Mouse (Mus musculus): ENCODE measurements around the gene Omd.

The Omd gene

DNA sequence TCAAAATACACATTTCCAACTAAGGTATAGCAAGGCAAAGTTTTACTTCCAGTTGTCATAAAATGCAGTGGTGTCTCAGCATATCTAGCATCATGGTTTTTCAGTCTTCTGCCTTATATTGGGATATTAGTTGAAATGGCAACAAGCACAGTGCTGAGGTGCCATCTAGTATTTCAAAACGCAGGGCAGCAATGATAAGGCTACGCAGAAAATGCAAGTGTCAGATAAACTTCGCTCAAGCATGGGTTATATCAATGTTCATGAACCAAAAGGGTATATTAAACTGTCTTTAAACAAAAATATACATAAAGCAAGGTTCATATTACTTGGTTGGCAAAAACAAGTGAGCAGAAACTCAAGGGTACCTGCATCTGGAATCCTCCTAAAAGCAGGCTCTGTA is 34.8 kb downstream of the Omd start:
- DNase-seq: no peak

DNA sequence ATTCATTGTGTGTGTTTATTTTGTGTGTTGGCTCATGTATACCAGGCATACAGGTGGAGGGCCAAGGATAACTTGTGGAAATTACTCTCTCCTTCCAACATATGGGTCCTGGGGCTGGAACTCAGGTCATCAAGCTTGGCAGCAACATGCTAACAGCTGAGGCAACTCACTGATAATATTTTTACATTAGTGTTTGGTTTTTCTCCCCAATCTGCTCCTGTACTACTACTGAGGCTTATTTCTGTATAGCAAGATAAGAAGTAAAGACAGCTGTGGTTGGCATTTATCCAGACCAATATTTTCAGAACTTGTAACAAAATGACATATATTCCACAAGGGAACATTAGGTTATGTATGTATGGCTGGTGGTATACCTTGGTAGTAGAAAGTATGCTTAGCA is 36.1 kb downstream of the Omd start:
- no peak for DNase-seq

DNA sequence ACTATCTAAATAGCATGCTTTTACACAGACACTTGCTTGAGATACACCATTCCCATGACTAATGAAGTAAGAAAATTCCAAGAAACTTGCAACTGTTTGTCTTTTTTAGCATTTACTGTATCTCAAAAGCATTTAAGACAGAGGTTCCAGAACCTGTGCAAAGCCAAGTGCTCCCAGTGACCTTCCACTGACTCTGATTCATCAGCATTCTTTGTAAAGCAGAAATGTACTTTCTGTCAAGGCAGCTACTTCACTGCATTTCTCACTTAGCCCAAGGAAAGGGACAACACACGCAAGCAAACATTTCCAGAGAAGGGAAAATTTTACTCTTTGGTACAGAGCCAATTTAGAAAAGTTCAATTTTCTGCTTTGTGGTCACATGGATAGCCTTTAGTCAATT is 41.0 kb downstream of the Omd start:
- DNase-seq: no peak

DNA sequence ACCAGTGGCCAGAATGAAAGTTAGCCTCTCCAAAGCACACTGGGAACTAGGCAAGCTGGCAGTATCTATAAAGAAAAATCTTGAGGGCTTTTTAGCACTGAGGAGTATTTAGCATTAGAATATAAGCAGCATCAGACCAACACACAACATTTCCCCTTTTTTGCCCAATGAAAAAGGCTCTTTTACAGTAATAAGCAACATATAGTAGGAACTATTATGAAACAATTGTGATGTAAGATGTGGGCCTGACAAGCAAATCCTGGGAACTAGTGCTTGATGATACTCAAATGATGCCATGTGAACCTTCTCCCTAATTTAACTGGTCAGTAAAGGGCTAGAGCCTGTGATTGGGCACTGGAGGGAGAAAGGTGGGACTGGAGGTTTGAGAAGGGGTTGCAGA is 45.9 kb downstream of the Omd start:
- no peak for DNase-seq

DNA sequence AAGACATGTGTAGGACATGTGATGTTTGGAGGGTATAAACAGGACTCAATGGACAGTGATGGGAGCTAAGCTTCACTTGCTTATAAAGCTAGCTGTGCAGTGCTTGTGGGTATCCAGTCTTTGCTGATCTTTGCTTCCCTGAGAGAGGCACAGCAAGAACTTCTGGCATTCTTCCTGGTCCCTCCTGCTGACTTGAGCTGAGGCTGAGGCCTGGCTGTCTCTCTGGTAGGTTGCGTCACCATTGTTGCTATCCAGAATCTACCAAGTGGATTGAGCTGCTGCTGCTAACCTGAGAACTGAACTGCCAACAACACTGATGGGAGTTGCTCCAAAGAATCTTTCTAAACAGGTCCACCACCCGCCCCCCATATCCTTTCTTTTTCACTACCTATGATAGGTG is 46.8 kb downstream of the Omd start:
- DNase-seq: no peak

DNA sequence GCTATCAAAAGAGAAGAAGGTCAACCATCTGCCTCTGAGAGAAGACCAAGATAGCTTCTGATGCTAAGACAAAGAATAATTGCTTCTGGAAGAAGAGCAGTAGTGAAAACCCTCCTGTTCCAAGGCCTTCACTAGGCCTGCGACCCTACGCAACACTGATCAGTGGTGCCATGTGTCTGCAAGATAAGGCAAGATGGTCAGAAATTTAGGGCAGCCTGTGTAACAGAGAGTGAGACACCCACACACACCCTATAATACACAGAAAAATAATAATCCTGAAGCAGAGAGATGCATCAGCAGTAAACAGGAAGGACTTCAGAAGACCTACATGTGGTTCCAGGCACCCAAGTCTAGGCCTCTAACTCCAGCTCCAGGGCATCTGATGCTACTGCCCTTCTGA is 57.7 kb downstream of the Omd start:
- DNase-seq: no peak

Measured in spleen, adult 18-20 months (tissue).